Mouse (Mus musculus): ENCODE measurements around the gene 1700025G04Rik.

GRCm38 (mm10) chr1:151939987-151940386 is 149.9 kb downstream of the 1700025G04Rik start:
- TF ChIP-seq POLR2A (IDR thresholded peaks at IDR 0.05; ENCODE audit: borderline replicate concordance, extremely low read depth, low read depth, low read length) (no peak), CTCF (IDR thresholded peaks at IDR 0.05; ENCODE audit: insufficient read depth, low read length) (no peak)
